Mouse (Mus musculus) spleen, adult 2 months (tissue): Measurements from ENCODE around the gene Spata17. TPM values are rescaled to one million over a fixed set of nuclear protein-coding genes. Genes with fewer than 3 reads are reported as not detected.

Experiments used
- DNase-seq, 2 experiments: peaks; one replicate each; pipeline versions ENCODE4 v3.0.0 to v3.0.0-alpha.2; 2012 to 2021; ENCODE audit warnings: low spot score in 2 of 2, low read depth in 1 of 2
- H3K27ac ChIP-seq: fragments of 200-500 bp; 2 replicates; pipeline ENCODE4 v1.5.1; 2012; ENCODE audit warnings: low read length, inconsistent platforms; ENCODE audit not compliant: insufficient read depth
- H3K27me3 ChIP-seq: fragments of 200-500 bp; 2 replicates; pipeline ENCODE4 v1.6.1; 2012; ENCODE audit warnings: mild to moderate bottlenecking, moderate library complexity, low read length, inconsistent platforms; ENCODE audit not compliant: control insufficient read depth, insufficient read depth
- H3K36me3 ChIP-seq: fragments of 200-500 bp; 2 replicates; pipeline ENCODE4 v1.6.1; 2012; ENCODE audit warnings: mild to moderate bottlenecking, low read length, inconsistent platforms; ENCODE audit not compliant: control insufficient read depth, insufficient read depth
- H3K4me1 ChIP-seq: fragments of 200-500 bp; 2 replicates; pipeline ENCODE4 v1.6.1; 2011; ENCODE audit warnings: inconsistent platforms; ENCODE audit not compliant: control insufficient read depth, insufficient read depth, insufficient read length
- H3K4me3 ChIP-seq: fragments of 200-500 bp; 2 replicates; pipeline ENCODE4 v1.5.1; 2011; ENCODE audit warnings: mild to moderate bottlenecking, inconsistent platforms; ENCODE audit not compliant: insufficient read depth, insufficient read length; ENCODE audit errors: extremely low read depth
- CTCF ChIP-seq: fragments of 200-500 bp; IDR thresholded peaks from 2 replicates; pipeline ENCODE4 v1.5.1; 2011; ENCODE audit warnings: mild to moderate bottlenecking, inconsistent platforms; ENCODE audit not compliant: insufficient read depth, insufficient read length, insufficient replicate concordance; ENCODE audit errors: extremely low read depth
- POLR2A ChIP-seq: fragments of 200-500 bp; IDR thresholded peaks from 2 replicates; pipeline ENCODE4 v1.6.1; 2011; ENCODE audit warnings: low read depth, low read length, inconsistent platforms
- WGBS: fragments of 180-500 bp; shearing (Covaris S2); methylation state at CpG from one replicate; pipeline ENCODE4 v1.1.7; 2018; 5-methylcytosine and 5-hydroxymethylcytosine counted together
- polyA plus RNA-seq: library from polyadenylated mRNA; depleted of rRNA; stranded (reverse); fragments of >200 nt; gene quantifications from 2 replicates; pipeline ENCODE4 v1.2.3, GENCODE M21; 2012; rRNA removed

Spata17 gene
- polyA plus RNA-seq, 1 experiment = not detected

GRCm38 (mm10) chr1:187011601-187012000 is 203.7 kb downstream of the Spata17 start:
- 90% methylated on average over 4 of the region's 4 CpGs for WGBS
- DNase-seq = no peak
- Histone ChIP-seq H3K27ac (no peak overlapping the region), H3K4me3 (no peak overlapping the region), H3K4me1 (no peaks in the 10 kb centered on the region), H3K36me3 (no peaks in the 10 kb centered on the region), H3K27me3 (no peaks in the 10 kb centered on the region)
- TF ChIP-seq POLR2A = no peak
- TF ChIP-seq CTCF = no peak

GRCm38 (mm10) chr1:187010071-187010470 is 205.2 kb downstream of the Spata17 start:
- Histone ChIP-seq H3K27ac (no peak overlapping the region), H3K4me1 (no peaks in the 10 kb centered on the region), H3K4me3 (no peak overlapping the region), H3K27me3 (no peaks in the 10 kb centered on the region), H3K36me3 (no peaks in the 10 kb centered on the region)
- no peak for DNase-seq
- TF ChIP-seq POLR2A = no peak
- no peak for TF ChIP-seq CTCF
- WGBS = 91% methylated on average over 11 of the region's 11 CpGs

DNA sequence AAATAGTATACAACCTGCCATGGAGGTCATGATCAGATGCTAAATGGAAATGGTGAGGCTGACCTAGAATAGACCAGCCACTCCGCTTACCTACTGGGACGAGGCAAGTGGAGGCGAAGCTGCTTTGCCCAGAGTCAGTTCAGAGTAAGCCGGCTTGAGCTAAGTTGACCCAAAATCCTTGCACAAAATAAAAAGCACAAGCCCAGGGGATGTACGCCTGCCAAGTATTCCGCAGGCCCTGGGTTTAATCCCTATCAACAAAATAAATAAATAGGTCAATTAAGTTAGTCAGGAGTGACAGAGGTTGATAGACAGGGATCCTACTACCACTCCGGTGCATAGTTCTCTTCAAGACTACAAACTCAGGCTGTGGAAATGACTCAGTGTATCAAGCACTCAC is 207.0 kb downstream of the Spata17 start:
- H3K36me3 ChIP-seq = no peaks in the 10 kb centered on the region
- H3K4me3 ChIP-seq = no peak overlapping the region
- whole genome bisulfite sequencing = 89% methylated on average over 7 of the region's 7 CpGs
- DNase-seq = no peak
- TF ChIP-seq CTCF = no peak
- no peak for TF ChIP-seq POLR2A
- H3K27ac ChIP-seq = no peak overlapping the region
- H3K27me3 ChIP-seq = no peaks in the 10 kb centered on the region
- H3K4me1 ChIP-seq = no peaks in the 10 kb centered on the region

DNA sequence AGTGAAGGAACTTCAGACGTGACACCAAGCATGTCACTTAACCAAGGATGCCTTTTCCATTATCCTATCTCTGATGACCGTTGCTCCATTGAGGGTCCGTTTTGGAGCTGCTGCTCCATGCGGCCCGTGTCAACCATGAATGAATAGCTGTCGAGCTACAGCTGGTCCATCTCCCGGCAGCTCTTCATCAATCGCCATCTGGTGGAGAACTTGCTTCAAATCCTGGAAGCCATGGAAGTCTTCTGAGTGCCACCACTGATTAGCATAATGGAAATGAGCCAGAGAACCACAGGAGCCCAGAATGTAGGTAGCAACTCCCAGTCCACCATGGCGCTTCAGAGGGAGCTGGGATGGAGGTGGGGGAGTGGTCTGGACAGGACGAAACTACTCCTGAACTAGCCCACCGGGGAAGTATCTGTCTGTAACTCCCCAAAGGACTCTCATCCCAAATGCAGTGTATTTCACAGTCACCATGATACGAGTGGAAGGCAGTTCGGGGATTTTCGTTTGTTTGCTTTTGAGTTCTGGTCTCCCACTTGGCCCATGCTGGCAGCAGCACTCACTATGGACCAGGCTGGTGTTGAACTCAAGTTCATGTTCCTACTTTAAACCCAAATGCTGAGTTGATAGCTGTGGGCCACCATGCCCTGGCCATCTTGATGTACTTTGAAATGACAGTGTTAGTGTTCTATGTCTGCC is 208.9 kb downstream of the Spata17 start:
- Histone ChIP-seq H3K36me3 (no peaks in the 10 kb centered on the region), H3K27me3 (no peaks in the 10 kb centered on the region), H3K4me3 (no peak overlapping the region), H3K27ac (no peak overlapping the region), H3K4me1 (no peaks in the 10 kb centered on the region)
- TF ChIP-seq POLR2A = no peak
- TF ChIP-seq CTCF = no peak
- DNase-seq = no peak
- WGBS = 88% methylated on average over 14 of the region's 14 CpGs

DNA sequence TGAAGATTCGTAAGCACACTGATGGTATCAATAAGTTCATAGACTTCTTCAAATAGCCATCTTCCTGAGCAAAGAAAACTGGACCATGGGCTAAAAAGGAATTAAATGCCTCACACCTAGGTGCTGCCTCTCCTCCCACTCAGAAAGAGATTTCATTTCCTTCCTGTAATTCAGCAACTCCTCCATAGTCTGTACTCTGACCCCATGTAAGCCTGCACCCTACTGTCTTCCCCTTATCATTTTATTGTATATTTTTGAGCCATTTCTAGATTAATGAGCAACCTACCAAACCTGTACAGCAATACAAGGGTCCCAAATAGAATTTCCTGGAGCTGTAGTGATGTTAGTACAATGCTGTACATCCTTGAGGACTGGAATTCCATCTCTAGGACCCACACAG is 211.0 kb downstream of the Spata17 start:
- Histone ChIP-seq H3K4me1 (no peaks in the 10 kb centered on the region), H3K27ac (no peak overlapping the region), H3K4me3 (no peak overlapping the region), H3K27me3 (no peaks in the 10 kb centered on the region), H3K36me3 (no peaks in the 10 kb centered on the region)
- WGBS = 94% methylated on average over 1 of the region's 1 CpGs
- TF ChIP-seq CTCF (no peak), POLR2A (no peak)
- DNase-seq = no peak

DNA sequence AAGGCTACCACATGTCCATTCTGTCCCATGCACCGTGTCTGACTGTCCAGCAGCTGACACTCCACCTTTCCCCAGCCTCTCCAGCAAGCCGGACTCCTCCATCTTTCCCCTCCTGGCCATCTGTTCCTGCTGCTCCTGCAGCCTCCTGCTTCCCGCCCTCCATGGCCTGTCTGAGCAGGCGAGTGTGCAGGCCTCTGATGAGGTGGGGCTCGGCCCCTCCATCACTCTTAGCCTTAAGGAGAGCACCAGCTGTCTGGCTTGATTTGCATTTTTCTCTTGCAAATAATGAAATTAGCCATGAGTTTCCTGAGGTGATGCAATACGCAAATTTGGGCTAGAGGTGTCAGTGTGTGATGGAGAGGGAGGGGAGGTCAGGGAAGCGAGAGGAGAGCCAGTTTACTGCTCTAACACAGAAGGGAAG is 211.8 kb downstream of the Spata17 start:
- no peaks in the 10 kb centered on the region for H3K27me3 ChIP-seq
- no peak overlapping the region for H3K4me3 ChIP-seq
- no peaks in the 10 kb centered on the region for H3K4me1 ChIP-seq
- DNase-seq = no peak
- WGBS = 84% methylated on average over 7 of the region's 7 CpGs
- H3K27ac ChIP-seq = no peak overlapping the region
- no peaks in the 10 kb centered on the region for H3K36me3 ChIP-seq
- TF ChIP-seq POLR2A (no peak), CTCF (no peak)

- Histone ChIP-seq H3K27me3 (no peaks in the 10 kb centered on the region), H3K4me3 (no peak overlapping the region), H3K27ac (no peak overlapping the region), H3K36me3 (no peaks in the 10 kb centered on the region), H3K4me1 (no peaks in the 10 kb centered on the region)
- no peak for TF ChIP-seq CTCF
- no peak for TF ChIP-seq POLR2A
- DNase-seq = no peak
- WGBS = 91% methylated on average over 21 of the region's 21 CpGs
Observed at GRCm38 (mm10) chr1:186997596-186998304, 217.5 kb downstream of the Spata17 start.

Other genes starting within 250 kb of the Spata17 start
- gene D1Pas1, start 248.0 kb downstream of the Spata17 start, polyA plus RNA-seq = not detected in 2 replicates
- gene Gpatch2, start within 50 bp of the Spata17 start, polyA plus RNA-seq = 5.4 and 5.8 TPM in 2 replicates